Mouse (Mus musculus): ENCODE data around the gene Cdc26. TPM values are rescaled to one million over a fixed set of nuclear protein-coding genes. Genes with fewer than 3 reads are reported as not detected.

The Cdc26 gene
- polyA plus RNA-seq, 1 experiment from 2014 or later, result 210 TPM

DNA sequence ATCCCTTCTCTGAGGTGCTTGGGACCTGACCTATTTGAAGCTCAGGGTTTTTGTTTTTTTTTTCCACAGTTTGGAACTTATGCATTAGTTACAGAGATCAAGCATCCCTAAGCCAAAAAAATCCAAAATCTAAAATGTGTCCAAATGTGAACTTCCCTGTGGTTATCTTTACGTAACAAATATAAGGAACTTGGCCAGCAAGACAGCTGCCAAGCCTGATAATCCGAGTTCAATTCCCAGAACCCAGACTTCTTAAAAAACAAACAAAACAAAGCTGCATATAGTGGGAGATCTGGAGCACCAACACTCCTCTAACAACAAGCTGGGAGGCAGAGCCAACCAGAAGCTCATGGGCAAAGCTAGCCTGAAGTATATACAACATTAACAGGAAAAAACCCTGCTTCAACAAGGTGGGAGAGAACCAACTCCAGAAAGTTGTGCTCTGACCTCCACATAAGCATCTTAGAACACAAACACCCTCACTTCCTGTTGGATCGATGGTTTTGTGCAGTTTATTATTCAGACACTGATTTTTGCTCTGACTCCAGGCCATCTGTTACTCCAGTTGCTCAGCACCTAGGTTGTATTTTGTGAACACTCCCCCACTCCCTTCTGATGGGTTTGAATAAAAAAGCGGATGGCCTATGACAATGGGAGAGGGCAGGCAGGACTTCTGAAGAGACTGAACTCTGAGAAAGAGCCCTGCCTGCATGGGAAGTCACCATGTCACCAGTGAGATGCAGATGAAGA is 10.7 kb downstream of the Cdc26 start:
- Histone ChIP-seq H3K9ac (no peak overlapping the region), H3K9me3 (no peaks in the 10 kb centered on the region), H3K4me1 (no peaks in the 10 kb centered on the region), H3K27me3 (no peaks in the 10 kb centered on the region), H3K27ac (no peak overlapping the region), H3K4me3 (no peak overlapping the region), H3K4me2 (no peak overlapping the region), H3K36me3 (peaks cover 86% of the 10 kb centered on the region)
- ATAC-seq (ENCODE audit: insufficient number of reproducible peaks, insufficient read depth, low FRiP score, low TSS enrichment, low read depth), result no peak
- WGBS, result 93% methylated on average over 4 of the region's 4 CpGs

DNA sequence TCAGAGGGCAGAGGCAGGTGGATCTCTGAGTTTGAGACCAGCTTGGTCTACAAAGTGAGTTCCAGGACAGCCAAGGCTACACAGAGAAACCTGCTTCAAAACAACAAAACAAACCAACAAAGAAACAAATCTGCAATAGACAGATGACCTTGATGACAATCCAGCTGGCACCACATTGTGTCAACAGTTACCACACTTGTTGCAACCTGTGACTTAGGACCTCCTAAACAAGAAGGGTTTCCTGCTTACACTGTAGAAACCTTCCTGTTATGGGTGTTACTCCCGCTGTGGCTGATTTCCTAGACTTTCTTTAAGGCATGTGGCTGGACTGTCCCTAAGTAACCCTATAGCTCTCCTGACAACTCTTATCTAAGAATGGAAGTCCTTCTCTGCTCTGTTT is 12.6 kb downstream of the Cdc26 start:
- Histone ChIP-seq H3K36me3 (peaks cover 86% of the 10 kb centered on the region), H3K4me3 (no peak overlapping the region), H3K9ac (no peak overlapping the region), H3K4me2 (no peak overlapping the region), H3K27me3 (no peaks in the 10 kb centered on the region), H3K9me3 (no peaks in the 10 kb centered on the region), H3K4me1 (no peaks in the 10 kb centered on the region), H3K27ac (no peak overlapping the region)
- no peak for ATAC-seq (ENCODE audit: insufficient number of reproducible peaks, insufficient read depth, low FRiP score, low TSS enrichment, low read depth)
- whole genome bisulfite sequencing, result 98% methylated on average over 1 of the region's 1 CpGs

DNA sequence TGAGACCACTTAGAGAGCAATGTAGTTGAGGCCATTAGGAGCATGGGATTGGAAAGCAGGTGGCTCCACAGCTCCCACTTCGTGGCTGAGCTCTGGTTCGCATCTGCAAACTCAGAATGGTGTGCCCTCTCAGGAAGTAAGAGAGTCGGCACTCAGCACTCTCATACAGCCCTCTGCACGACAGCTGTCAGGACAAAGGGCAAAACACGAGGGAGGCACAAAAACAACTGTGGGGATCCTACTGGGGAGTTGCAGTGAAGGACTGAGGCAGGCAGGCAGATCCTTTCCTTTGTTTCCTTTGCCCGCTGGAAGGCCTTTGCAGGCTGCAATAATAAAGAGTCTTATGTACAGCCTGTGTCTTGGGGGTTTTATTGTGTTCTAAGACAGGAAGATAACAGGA is 15.0 kb downstream of the Cdc26 start:
- no peak overlapping the region for H3K4me3 ChIP-seq
- no peaks in the 10 kb centered on the region for H3K9me3 ChIP-seq
- no peak overlapping the region for H3K9ac ChIP-seq
- H3K4me1 ChIP-seq, result no peaks in the 10 kb centered on the region
- no peak for ATAC-seq (ENCODE audit: insufficient number of reproducible peaks, insufficient read depth, low FRiP score, low TSS enrichment, low read depth)
- 69% methylated on average over 6 of the region's 6 CpGs for WGBS
- H3K27ac ChIP-seq, result no peak overlapping the region
- no peak overlapping the region for H3K4me2 ChIP-seq
- H3K36me3 ChIP-seq, result peaks cover 85% of the 10 kb centered on the region
- H3K27me3 ChIP-seq, result no peaks in the 10 kb centered on the region

DNA sequence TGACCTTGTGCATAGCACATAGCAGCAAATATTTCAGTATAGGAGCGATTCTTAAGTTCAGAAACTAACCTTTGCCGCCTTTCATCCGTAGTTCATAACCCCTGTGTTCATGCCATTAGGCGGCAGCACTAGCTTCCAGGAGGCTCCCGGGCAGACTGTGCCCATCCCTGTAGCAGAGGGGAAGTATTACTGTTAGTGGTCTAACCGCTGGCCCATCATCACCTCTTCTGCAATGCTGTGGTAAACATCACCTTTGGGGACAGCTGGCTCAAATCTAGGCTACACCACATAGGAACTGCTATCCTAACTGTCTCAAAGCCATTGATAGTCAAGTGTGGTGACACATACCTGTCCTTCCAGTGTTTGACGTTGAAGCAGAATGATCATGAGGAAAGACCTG is 16.6 kb downstream of the Cdc26 start:
- Histone ChIP-seq H3K27me3 (no peaks in the 10 kb centered on the region), H3K4me2 (no peak overlapping the region), H3K9ac (no peak overlapping the region), H3K9me3 (no peaks in the 10 kb centered on the region), H3K4me3 (no peak overlapping the region), H3K4me1 (no peaks in the 10 kb centered on the region), H3K27ac (no peak overlapping the region), H3K36me3 (peaks cover 82% of the 10 kb centered on the region)
- 85% methylated on average over 7 of the region's 7 CpGs for WGBS
- no peak for ATAC-seq (ENCODE audit: insufficient number of reproducible peaks, insufficient read depth, low FRiP score, low TSS enrichment, low read depth)

DNA sequence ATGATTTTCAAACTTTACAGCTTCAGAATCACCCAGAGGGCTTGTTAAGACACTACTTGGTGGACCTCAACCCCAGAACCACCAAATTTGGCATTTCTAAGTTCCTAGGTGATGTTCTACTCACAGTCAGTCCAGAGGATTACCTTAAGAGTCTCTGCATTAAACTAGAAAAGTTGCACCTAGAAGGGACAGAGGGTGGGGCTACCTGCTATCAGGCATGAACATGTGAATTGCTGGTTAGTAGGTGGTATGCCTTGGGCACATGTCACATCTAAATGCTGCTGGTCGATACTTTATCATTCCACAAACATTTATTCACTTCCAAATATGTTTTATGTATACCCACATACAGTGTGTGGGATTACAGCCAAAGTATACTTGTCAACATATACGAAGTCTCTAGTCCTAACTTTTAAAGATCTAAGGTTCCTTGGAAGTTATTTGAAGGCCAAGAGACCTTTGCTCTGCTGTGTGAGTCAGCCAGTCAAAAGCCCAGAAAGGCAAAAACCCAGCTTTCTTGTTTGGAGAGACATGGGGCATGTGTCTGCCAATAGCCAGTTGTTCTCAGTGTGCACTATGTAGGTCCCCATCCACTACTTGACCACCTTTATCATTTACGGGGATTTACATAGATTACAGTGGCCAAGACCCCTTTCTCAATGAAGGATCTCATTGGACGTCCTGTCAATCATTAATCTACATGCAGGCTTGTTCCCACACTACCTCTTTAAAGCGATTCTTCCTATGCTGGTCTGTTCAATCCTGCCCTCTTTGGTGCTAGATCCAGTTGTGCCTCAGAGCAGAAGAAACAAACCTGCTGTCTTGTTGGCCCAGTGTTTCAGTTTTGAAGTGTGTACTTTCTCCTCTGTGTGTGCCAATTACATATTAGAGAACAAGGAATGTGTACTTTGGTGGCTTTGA is 18.6 kb downstream of the Cdc26 start:
- no peaks in the 10 kb centered on the region for H3K4me1 ChIP-seq
- H3K4me2 ChIP-seq, result no peak overlapping the region
- H3K27ac ChIP-seq, result no peak overlapping the region
- peaks cover 67% of the 10 kb centered on the region for H3K36me3 ChIP-seq
- H3K4me3 ChIP-seq, result no peak overlapping the region
- no peak overlapping the region for H3K9ac ChIP-seq
- H3K9me3 ChIP-seq, result no peaks in the 10 kb centered on the region
- no peak for ATAC-seq (ENCODE audit: insufficient number of reproducible peaks, insufficient read depth, low FRiP score, low TSS enrichment, low read depth)
- 84% methylated on average over 5 of the region's 5 CpGs for WGBS
- no peaks in the 10 kb centered on the region for H3K27me3 ChIP-seq

DNA sequence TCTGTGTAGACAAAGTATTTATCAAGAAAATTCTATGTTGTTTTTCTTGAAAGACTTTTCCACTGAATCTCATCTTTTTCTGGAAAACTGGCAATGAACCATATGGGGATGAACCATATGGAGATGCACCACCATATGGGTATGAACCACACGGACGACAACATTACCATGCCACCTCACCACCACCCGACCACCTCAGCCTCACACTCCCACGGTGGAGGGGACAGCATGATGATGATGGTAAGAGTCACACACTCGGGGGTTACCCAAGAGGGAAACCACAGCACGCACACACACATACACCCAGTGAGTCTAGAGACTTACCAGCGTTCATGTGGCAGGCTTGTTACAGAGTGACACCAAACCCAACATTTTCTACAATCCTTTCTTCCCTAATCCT is 23.0 kb downstream of the Cdc26 start:
- Histone ChIP-seq H3K9ac (no peak overlapping the region), H3K4me2 (no peak overlapping the region), H3K4me3 (no peak overlapping the region), H3K27ac (no peak overlapping the region), H3K36me3 (peaks cover 40% of the 10 kb centered on the region), H3K4me1 (no peaks in the 10 kb centered on the region), H3K9me3 (no peaks in the 10 kb centered on the region), H3K27me3 (no peaks in the 10 kb centered on the region)
- 91% methylated on average over 7 of the region's 7 CpGs for WGBS
- no peak for ATAC-seq (ENCODE audit: insufficient number of reproducible peaks, insufficient read depth, low FRiP score, low TSS enrichment, low read depth)

DNA sequence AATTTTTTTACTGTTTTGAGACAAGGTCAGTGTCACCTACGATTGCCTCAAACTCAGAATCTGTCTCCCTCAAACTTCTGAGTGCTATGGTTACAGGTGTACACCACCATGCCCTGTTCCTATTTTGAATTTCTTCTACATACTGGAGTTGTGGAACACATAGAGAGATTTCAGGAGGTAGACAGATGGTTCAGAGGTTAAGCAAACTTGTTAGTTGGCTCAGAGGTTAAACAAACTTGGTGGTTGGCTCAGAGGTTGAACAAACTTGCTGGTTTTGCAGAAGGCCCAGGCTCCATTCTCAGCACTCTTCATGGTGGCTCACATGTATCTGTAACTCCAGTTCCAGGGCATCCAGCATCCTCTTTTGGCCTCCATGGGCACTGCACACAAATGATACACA is 24.3 kb downstream of the Cdc26 start:
- Histone ChIP-seq H3K27me3 (no peaks in the 10 kb centered on the region), H3K9ac (no peak overlapping the region), H3K4me2 (no peak overlapping the region), H3K4me3 (no peak overlapping the region), H3K36me3 (peaks cover 28% of the 10 kb centered on the region), H3K27ac (no peak overlapping the region), H3K4me1 (no peaks in the 10 kb centered on the region), H3K9me3 (no peaks in the 10 kb centered on the region)
- 93% methylated on average over 1 of the region's 1 CpGs for WGBS
- no peak for ATAC-seq (ENCODE audit: insufficient number of reproducible peaks, insufficient read depth, low FRiP score, low TSS enrichment, low read depth)

DNA sequence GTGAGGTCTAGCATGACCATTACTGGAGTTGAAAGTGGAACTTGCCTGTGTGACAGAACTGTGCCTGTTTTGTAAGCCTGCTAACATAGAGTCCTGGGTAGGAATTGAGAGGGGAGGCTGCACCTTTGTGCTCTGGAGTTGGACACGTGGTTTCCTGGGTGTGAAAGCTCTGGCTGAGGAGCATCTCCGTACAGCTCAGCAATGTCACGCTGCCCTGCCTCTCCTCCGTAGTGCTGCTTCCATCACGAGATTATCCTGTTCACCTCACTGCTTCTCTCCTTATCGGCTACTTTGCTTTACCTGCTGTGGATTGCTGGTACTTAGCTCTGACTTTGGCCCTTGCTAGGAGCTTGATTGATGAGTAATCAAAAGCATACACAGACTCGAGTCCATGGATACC is 24.7 kb downstream of the Cdc26 start:
- no peaks in the 10 kb centered on the region for H3K27me3 ChIP-seq
- no peak overlapping the region for H3K4me3 ChIP-seq
- no peak overlapping the region for H3K27ac ChIP-seq
- H3K9ac ChIP-seq, result no peak overlapping the region
- peaks cover 24% of the 10 kb centered on the region for H3K36me3 ChIP-seq
- H3K4me2 ChIP-seq, result no peak overlapping the region
- WGBS, result 78% methylated on average over 7 of the region's 7 CpGs
- H3K9me3 ChIP-seq, result no peaks in the 10 kb centered on the region
- no peaks in the 10 kb centered on the region for H3K4me1 ChIP-seq
- no peak for ATAC-seq (ENCODE audit: insufficient number of reproducible peaks, insufficient read depth, low FRiP score, low TSS enrichment, low read depth)

DNA sequence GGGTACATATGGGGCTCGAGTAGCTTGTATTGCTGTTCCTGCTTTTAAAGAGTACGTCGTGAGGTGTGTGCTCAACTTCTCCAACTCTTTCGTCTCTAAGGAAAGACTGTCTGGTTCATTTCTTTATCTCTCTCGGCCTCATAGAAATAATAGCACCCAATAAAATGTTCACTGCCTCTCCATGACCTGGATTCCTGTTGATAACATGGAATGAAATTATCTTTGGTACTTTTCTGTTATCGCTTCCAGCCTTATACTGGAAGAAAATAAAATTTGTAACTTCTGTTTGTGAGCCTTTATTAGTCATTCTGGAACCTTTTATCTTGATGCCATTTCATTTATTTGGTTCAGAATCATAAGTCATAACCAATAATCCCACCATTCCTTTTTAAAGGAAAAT is 25.2 kb downstream of the Cdc26 start:
- Histone ChIP-seq H3K4me2 (no peak overlapping the region), H3K36me3 (peaks cover 19% of the 10 kb centered on the region), H3K4me3 (no peak overlapping the region), H3K9ac (no peak overlapping the region), H3K4me1 (no peaks in the 10 kb centered on the region), H3K9me3 (no peaks in the 10 kb centered on the region), H3K27ac (no peak overlapping the region), H3K27me3 (no peaks in the 10 kb centered on the region)
- 94% methylated on average over 6 of the region's 6 CpGs for WGBS
- ATAC-seq (ENCODE audit: insufficient number of reproducible peaks, insufficient read depth, low FRiP score, low TSS enrichment, low read depth), result no peak

DNA sequence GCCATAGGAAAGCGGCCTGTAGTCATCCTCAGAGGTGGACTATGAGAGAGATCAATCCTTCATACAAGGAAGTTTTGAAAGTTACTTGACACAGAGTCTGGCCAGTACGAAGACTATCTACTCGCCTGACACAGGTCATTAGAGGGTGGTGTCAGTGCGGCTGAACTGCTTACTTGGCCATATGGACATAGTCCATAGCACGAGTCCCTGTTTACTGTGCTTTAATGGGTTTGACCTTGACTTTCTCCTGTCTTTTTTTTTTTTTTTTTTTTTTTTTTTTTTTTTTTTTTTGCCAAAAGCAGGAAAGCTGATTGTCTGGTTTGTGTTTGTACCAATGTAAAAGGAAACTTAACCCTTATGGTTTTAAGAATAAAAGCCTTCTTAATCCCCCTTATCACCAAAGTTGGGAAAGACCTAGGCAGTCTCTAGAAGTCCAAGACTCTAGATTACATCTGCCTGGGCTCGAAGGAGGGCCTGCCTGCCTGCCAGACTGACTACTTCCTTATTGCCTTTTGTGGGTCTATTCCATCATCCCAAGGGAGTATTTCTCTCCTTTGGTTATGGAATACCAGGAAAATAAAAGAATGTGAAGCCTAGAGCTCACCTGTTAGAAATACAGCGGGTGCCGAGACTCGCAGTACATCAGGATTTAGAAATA is 28.6 kb downstream of the Cdc26 start:
- Histone ChIP-seq H3K27me3 (no peaks in the 10 kb centered on the region), H3K4me1 (no peaks in the 10 kb centered on the region), H3K4me2 (no peak overlapping the region), H3K9ac (no peak overlapping the region), H3K4me3 (no peak overlapping the region), H3K9me3 (no peaks in the 10 kb centered on the region), H3K27ac (no peak overlapping the region), H3K36me3 (peaks cover 5% of the 10 kb centered on the region; the same call in 1 of the 2 replicates)
- ATAC-seq (ENCODE audit: insufficient number of reproducible peaks, insufficient read depth, low FRiP score, low TSS enrichment, low read depth), result no peak
- WGBS, result 87% methylated on average over 9 of the region's 9 CpGs

DNA sequence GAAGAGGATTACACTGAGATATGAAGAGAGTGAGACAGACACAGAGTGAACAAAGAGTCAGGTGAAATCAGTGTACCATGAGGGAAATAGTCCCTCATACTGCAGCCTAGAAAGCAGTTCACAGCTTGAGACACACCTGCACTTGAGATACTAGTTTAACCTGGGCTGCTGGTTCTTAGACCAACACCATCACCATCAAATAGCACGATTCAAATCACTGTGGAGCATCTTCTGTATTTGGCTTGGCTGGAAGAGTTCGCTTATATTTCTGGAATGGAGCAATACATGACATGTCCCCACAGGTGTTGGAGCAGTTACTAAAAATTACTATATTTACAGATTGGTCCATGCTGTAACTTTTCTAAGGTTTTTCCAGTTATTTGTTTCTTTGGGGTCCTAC is 32.3 kb downstream of the Cdc26 start:
- H3K9ac ChIP-seq, result no peak overlapping the region
- H3K27ac ChIP-seq, result no peak overlapping the region
- no peaks in the 10 kb centered on the region for H3K36me3 ChIP-seq
- no peaks in the 10 kb centered on the region for H3K9me3 ChIP-seq
- no peak for ATAC-seq (ENCODE audit: insufficient number of reproducible peaks, insufficient read depth, low FRiP score, low TSS enrichment, low read depth)
- H3K4me1 ChIP-seq, result no peaks in the 10 kb centered on the region; the same call in 1 of the 2 replicates
- no peaks in the 10 kb centered on the region for H3K27me3 ChIP-seq
- 79% methylated on average over 2 of the region's 2 CpGs for WGBS
- H3K4me2 ChIP-seq, result no peak overlapping the region
- no peak overlapping the region for H3K4me3 ChIP-seq
